Mouse (Mus musculus) embryonic facial prominence, embryonic 11.5 days (tissue): ENCODE data around the gene Stim1. TPM values are rescaled to one million over a fixed set of nuclear protein-coding genes. Genes with fewer than 3 reads are reported as not detected.

Source experiments
- ATAC-seq: fragments of 200-750 bp; cut with Nextera tagmentation; replicated peaks from 2 replicates; pipeline ENCODE4 v1.8.0; 2017; ENCODE audit warnings: low read depth; ENCODE audit not compliant: insufficient number of reproducible peaks, low FRiP score, low TSS enrichment
- DNase-seq: peaks from one replicate; pipeline ENCODE4 v3.0.0-alpha.2; 2015; ENCODE audit warnings: low spot score
- H3K27ac ChIP-seq: fragments of 300-500 bp; sonication (generic); replicated peaks from 2 replicates; pipeline ENCODE4 v1.5.1; 2014; ENCODE audit warnings: mild to moderate bottlenecking, low read depth, low read length, control low read depth
- H3K27me3 ChIP-seq: fragments of 300-500 bp; sonication (generic); 2 replicates; pipeline ENCODE4 v1.6.1; 2014; ENCODE audit warnings: mild to moderate bottlenecking, low read length, moderate library complexity, mixed read lengths; ENCODE audit not compliant: control insufficient read depth, insufficient read depth
- H3K36me3 ChIP-seq: fragments of 300-500 bp; sonication (generic); replicated peaks from 2 replicates; pipeline ENCODE4 v1.6.1; 2014; ENCODE audit warnings: low read depth, mild to moderate bottlenecking, low read length, moderate library complexity, mixed read lengths; ENCODE audit not compliant: control insufficient read depth, insufficient read depth
- H3K4me1 ChIP-seq: fragments of 300-500 bp; sonication (generic); 2 replicates; pipeline ENCODE4 v1.6.1; 2014; ENCODE audit warnings: low read length, mixed read lengths; ENCODE audit not compliant: control insufficient read depth, insufficient read depth
- H3K4me2 ChIP-seq: fragments of 300-500 bp; sonication (generic); 2 replicates; pipeline ENCODE4 v1.6.1; 2014; ENCODE audit warnings: low read depth, mild to moderate bottlenecking, control low read depth, low read length, moderate library complexity
- H3K4me3 ChIP-seq: fragments of 300-500 bp; sonication (generic); 2 replicates; pipeline ENCODE4 v1.5.1; 2014; ENCODE audit warnings: low read depth, low read length, control low read depth
- H3K9ac ChIP-seq: fragments of 300-500 bp; sonication (generic); replicated peaks from 2 replicates; pipeline ENCODE4 v1.6.1; 2014; ENCODE audit warnings: mild to moderate bottlenecking, control low read depth, low read length
- H3K9me3 ChIP-seq: fragments of 300-500 bp; sonication (generic); replicated peaks from 2 replicates; pipeline ENCODE4 v1.6.1; 2016; ENCODE audit warnings: mild to moderate bottlenecking, low read length, inconsistent platforms, mixed read lengths; ENCODE audit not compliant: control insufficient read depth
- WGBS: fragments of 180-500 bp; shearing (Covaris S2); extraction: QIAGEN DNeasy Blood & Tissue Kit; methylation state at CpG from one replicate; pipeline ENCODE4 v1.1.7; 2014; 5-methylcytosine and 5-hydroxymethylcytosine counted together
- polyA plus RNA-seq: library from polyadenylated mRNA; unstranded; fragments of >200 nt; fragmentation: Nextera tagmentation; extraction: Ambion mirVana; gene quantifications from 2 replicates; pipeline ENCODE4 v1.2.1, GENCODE M21; 2014

Stim1 gene
- polyA plus RNA-seq, 1 experiment from 2014 or later, result 10.6 TPM

DNA sequence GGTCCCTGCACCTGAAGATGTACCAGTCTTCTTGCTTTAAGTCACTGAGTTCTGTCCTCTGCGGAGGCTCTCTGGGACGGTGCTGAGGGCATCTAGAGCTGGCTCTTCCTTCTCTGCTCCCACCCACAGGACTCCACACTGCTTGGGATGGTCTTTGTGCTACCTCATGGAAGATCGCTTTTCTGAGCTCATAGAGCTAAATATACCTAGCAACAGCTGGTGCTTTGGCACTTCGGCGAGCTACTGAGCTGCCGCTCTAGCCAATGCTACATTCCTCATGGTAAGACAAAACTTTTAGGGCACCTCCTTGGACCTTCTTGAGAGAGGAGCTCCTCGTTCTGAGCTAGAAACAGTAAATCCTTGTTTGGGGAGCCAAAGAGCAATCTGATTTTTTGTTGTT, 115.6 kb downstream of the Stim1 start:
- no peak for ATAC-seq
- Histone ChIP-seq H3K4me3 (no peak overlapping the region), H3K9me3 (no peaks in the 10 kb centered on the region), H3K36me3 (no peaks in the 10 kb centered on the region), H3K27me3 (no peaks in the 10 kb centered on the region), H3K27ac (no peak overlapping the region), H3K4me1 (no peaks in the 10 kb centered on the region), H3K4me2 (no peak overlapping the region), H3K9ac (no peak overlapping the region)
- WGBS, result 91% methylated on average over 7 of the region's 7 CpGs
- DNase-seq, result no peak

DNA sequence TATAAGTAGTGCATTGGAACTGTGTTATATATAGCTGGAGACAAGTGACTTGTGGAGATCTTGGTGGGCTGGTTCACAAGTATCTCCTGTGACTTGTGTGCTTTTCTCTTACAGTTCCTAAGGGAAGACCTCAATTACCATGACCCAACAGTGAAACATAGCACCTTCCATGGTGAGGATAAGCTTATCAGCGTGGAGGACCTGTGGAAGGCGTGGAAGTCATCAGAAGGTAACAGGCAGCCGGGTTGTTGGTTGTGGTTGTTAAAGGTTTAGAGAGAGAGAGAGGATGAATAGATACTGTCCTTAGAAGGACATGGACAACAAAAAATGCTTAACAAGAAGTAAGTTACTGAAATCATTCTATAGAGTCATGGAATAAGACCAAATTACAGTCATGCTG, 118.4 kb downstream of the Stim1 start:
- Histone ChIP-seq H3K9me3 (no peaks in the 10 kb centered on the region), H3K36me3 (no peaks in the 10 kb centered on the region), H3K4me3 (no peak overlapping the region), H3K27ac (no peak overlapping the region), H3K27me3 (no peaks in the 10 kb centered on the region), H3K4me1 (no peaks in the 10 kb centered on the region), H3K9ac (no peak overlapping the region), H3K4me2 (no peak overlapping the region)
- DNase-seq (no peak), ATAC-seq (no peak)
- 94% methylated on average over 3 of the region's 3 CpGs for WGBS

- DNase-seq (no peak), ATAC-seq (no peak)
- no peaks in the 10 kb centered on the region for H3K27me3 ChIP-seq
- no peaks in the 10 kb centered on the region for H3K4me1 ChIP-seq
- H3K4me3 ChIP-seq, result no peak overlapping the region
- H3K9ac ChIP-seq, result no peak overlapping the region
- no peak overlapping the region for H3K27ac ChIP-seq
- H3K9me3 ChIP-seq, result no peaks in the 10 kb centered on the region
- no peaks in the 10 kb centered on the region for H3K36me3 ChIP-seq
- WGBS, result 84% methylated on average over 5 of the region's 5 CpGs
- H3K4me2 ChIP-seq, result no peak overlapping the region
Measured at GRCm38 (mm10) chr7:102389082-102389481, 121.5 kb downstream of the Stim1 start.

GRCm38 (mm10) chr7:102393898-102394297, 126.3 kb downstream of the Stim1 start:
- Histone ChIP-seq H3K4me3 (no peak overlapping the region), H3K4me2 (no peak overlapping the region), H3K4me1 (no peaks in the 10 kb centered on the region), H3K9me3 (no peaks in the 10 kb centered on the region), H3K27ac (no peak overlapping the region), H3K9ac (no peak overlapping the region), H3K27me3 (no peaks in the 10 kb centered on the region), H3K36me3 (no peaks in the 10 kb centered on the region)
- ATAC-seq, result no peak
- 89% methylated on average over 2 of the region's 2 CpGs for WGBS
- DNase-seq, result no peak

- DNase-seq (no peak), ATAC-seq (no peak)
- Histone ChIP-seq H3K36me3 (no peaks in the 10 kb centered on the region), H3K4me1 (no peaks in the 10 kb centered on the region), H3K4me2 (no peak overlapping the region), H3K27ac (no peak overlapping the region), H3K9me3 (no peaks in the 10 kb centered on the region), H3K9ac (no peak overlapping the region), H3K27me3 (no peaks in the 10 kb centered on the region), H3K4me3 (no peak overlapping the region)
- WGBS, result 83% methylated on average over 7 of the region's 7 CpGs
Measured at GRCm38 (mm10) chr7:102395894-102396293, 128.3 kb downstream of the Stim1 start.

DNA sequence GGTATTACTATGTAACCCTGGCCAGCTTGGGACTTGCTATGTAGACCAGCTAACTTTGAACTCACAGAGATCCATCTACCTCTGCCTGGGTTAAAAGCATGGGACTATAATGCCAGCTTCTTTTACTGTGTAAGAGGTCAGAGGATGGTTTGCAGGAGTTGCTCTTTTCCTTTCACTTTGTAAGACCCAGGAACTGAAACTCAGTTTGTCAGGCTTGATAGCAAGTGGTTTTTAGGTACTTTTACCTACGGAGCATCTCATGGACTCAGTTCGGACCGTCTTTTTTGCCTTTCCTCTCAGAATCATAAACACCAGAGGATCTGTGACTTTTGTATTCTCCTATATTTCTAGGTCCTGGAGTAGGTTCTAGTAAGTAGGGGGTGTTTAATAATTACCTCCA, 128.7 kb downstream of the Stim1 start:
- no peak overlapping the region for H3K27ac ChIP-seq
- H3K9ac ChIP-seq, result no peak overlapping the region
- 92% methylated on average over 3 of the region's 3 CpGs for WGBS
- H3K4me3 ChIP-seq, result no peak overlapping the region
- ATAC-seq, result no peak
- no peaks in the 10 kb centered on the region for H3K36me3 ChIP-seq
- no peaks in the 10 kb centered on the region for H3K4me1 ChIP-seq
- H3K9me3 ChIP-seq, result no peaks in the 10 kb centered on the region
- DNase-seq, result no peak
- no peaks in the 10 kb centered on the region for H3K27me3 ChIP-seq
- no peak overlapping the region for H3K4me2 ChIP-seq

DNA sequence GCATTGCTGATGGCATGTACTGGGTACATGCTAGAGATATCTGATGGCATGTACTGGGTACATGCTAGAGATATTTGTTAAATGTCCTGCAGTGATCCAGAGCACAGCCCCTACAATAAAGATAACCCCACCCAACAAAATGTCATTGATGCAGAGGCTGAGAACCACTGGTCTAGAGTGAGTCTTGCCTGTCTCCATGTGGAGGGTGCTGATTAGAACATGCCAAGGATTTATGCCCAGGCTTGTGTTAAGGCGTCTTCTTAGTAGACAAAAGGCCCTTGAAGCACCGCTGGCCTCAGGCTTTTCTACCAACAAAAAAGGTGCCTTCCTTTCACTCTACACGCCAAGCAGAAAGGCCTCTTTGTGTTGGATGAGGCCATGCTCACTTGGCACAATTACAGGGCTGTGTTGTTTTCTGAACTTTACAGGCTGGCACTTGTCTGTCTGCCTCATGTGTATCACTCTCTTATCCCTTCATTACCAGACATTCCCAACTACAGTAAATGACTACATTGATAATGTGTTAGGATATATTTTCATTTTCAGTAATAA, 131.7 kb downstream of the Stim1 start:
- Histone ChIP-seq H3K4me2 (no peak overlapping the region), H3K4me1 (no peaks in the 10 kb centered on the region), H3K9me3 (no peaks in the 10 kb centered on the region), H3K27me3 (no peaks in the 10 kb centered on the region), H3K9ac (no peak overlapping the region), H3K4me3 (no peak overlapping the region), H3K27ac (no peak overlapping the region), H3K36me3 (no peaks in the 10 kb centered on the region)
- WGBS, result 32% methylated on average over 3 of the region's 3 CpGs
- ATAC-seq, result no peak
- no peak for DNase-seq

GRCm38 (mm10) chr7:102404118-102404517, 136.5 kb downstream of the Stim1 start:
- Histone ChIP-seq H3K27ac (no peak overlapping the region), H3K36me3 (no peaks in the 10 kb centered on the region), H3K4me3 (no peak overlapping the region), H3K4me2 (no peak overlapping the region), H3K9ac (no peak overlapping the region), H3K9me3 (no peaks in the 10 kb centered on the region), H3K4me1 (no peaks in the 10 kb centered on the region), H3K27me3 (no peaks in the 10 kb centered on the region)
- no peak for ATAC-seq
- WGBS, result 90% methylated on average over 2 of the region's 2 CpGs
- no peak for DNase-seq
